Mouse (Mus musculus): Measurements from ENCODE around the gene Pcbp3. TPM values are rescaled to one million over a fixed set of nuclear protein-coding genes. Genes with fewer than 3 reads are reported as not detected.

Pcbp3 gene
- polyA plus RNA-seq, 1 experiment: not detected

- Histone ChIP-seq H3K27ac (ENCODE audit: insufficient read depth, low read depth, low read length) (no peak overlapping the region), H3K4me3 (ENCODE audit: insufficient read depth, low read depth, low read length) (no peak overlapping the region), H3K4me1 (ENCODE audit: control insufficient read depth, insufficient read depth, low read length) (peaks cover 39% of the 10 kb centered on the region)
- 96% methylated on average over 4 of the region's 4 CpGs for WGBS
- TF ChIP-seq POLR2A (IDR thresholded peaks at IDR 0.05; ENCODE audit: insufficient read depth, low read depth, low read length) (no peak), CTCF (IDR thresholded peaks at IDR 0.05; ENCODE audit: insufficient read depth, low read depth, low read length) (no peak)
These were observed 132.8 kb downstream of the Pcbp3 start for GRCm38 (mm10) chr10:76828936-76829335.

DNA sequence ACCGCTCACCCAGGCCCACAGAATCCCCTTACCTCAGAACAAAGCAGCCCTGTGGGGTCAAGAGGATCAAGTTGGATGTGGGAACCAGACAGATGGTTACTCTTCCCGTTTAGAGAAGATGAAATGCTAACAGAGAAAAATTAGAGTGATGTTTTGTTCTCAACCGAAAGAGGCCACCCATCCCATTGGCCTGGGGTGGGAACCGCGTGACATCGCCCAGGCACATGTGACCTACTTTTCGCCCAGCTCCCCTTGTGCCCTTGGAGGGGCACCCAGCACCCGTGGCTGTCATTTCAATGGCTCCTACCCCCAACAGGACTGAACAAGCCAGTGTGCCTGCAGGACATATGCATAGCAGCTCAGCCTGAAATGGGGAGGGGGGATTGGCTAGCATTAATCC, 139.0 kb downstream of the Pcbp3 start:
- WGBS: 79% methylated on average over 8 of the region's 8 CpGs
- Histone ChIP-seq H3K27ac (ENCODE audit: insufficient read depth, low read depth, low read length) (no peak overlapping the region), H3K4me1 (ENCODE audit: control insufficient read depth, insufficient read depth, low read length) (peaks cover 24% of the 10 kb centered on the region), H3K4me3 (ENCODE audit: insufficient read depth, low read depth, low read length) (no peak overlapping the region)
- TF ChIP-seq CTCF (IDR thresholded peaks at IDR 0.05; ENCODE audit: insufficient read depth, low read depth, low read length): no peak
- TF ChIP-seq POLR2A (IDR thresholded peaks at IDR 0.05; ENCODE audit: insufficient read depth, low read depth, low read length): no peak

DNA sequence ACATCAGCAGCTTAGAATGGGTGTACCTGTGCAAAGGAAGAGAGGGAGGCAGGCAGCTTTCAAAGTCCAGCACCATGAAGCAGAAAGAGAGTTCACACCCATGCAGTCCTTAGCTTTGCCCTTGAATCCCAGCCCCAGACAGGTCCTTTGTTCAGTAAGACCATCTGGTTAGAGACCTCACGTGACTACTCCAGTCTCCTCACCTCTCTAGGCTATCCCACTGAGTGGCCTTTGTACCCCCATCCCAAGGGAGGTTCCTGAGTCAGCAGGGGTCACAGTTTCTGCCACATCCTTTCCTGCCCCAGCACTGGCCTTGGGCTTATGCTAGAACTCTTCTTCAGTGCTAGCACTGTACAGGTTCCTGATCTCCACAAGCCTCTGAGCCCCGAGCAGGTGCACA, 142.4 kb downstream of the Pcbp3 start:
- TF ChIP-seq CTCF (IDR thresholded peaks at IDR 0.05; ENCODE audit: insufficient read depth, low read depth, low read length) (no peak), POLR2A (IDR thresholded peaks at IDR 0.05; ENCODE audit: insufficient read depth, low read depth, low read length) (no peak)
- Histone ChIP-seq H3K4me1 (ENCODE audit: control insufficient read depth, insufficient read depth, low read length) (peaks cover 29% of the 10 kb centered on the region), H3K4me3 (ENCODE audit: insufficient read depth, low read depth, low read length) (no peak overlapping the region), H3K27ac (ENCODE audit: insufficient read depth, low read depth, low read length) (no peak overlapping the region)
- 65% methylated on average over 2 of the region's 2 CpGs for WGBS

GRCm38 (mm10) chr10:76818337-76818736, 143.3 kb downstream of the Pcbp3 start:
- Histone ChIP-seq H3K27ac (ENCODE audit: insufficient read depth, low read depth, low read length) (no peak overlapping the region), H3K4me3 (ENCODE audit: insufficient read depth, low read depth, low read length) (no peak overlapping the region), H3K4me1 (ENCODE audit: control insufficient read depth, insufficient read depth, low read length) (peaks cover 29% of the 10 kb centered on the region)
- 90% methylated on average over 2 of the region's 2 CpGs for WGBS
- TF ChIP-seq POLR2A (IDR thresholded peaks at IDR 0.05; ENCODE audit: insufficient read depth, low read depth, low read length) (no peak), CTCF (IDR thresholded peaks at IDR 0.05; ENCODE audit: insufficient read depth, low read depth, low read length) (no peak)

GRCm38 (mm10) chr10:76816930-76817329, 144.8 kb downstream of the Pcbp3 start:
- Histone ChIP-seq H3K4me3 (ENCODE audit: insufficient read depth, low read depth, low read length) (no peak overlapping the region), H3K27ac (ENCODE audit: insufficient read depth, low read depth, low read length) (no peak overlapping the region), H3K4me1 (ENCODE audit: control insufficient read depth, insufficient read depth, low read length) (peaks cover 23% of the 10 kb centered on the region)
- WGBS: 56% methylated on average over 1 of the region's 1 CpGs
- TF ChIP-seq CTCF (IDR thresholded peaks at IDR 0.05; ENCODE audit: insufficient read depth, low read depth, low read length) (no peak), POLR2A (IDR thresholded peaks at IDR 0.05; ENCODE audit: insufficient read depth, low read depth, low read length) (no peak)

DNA sequence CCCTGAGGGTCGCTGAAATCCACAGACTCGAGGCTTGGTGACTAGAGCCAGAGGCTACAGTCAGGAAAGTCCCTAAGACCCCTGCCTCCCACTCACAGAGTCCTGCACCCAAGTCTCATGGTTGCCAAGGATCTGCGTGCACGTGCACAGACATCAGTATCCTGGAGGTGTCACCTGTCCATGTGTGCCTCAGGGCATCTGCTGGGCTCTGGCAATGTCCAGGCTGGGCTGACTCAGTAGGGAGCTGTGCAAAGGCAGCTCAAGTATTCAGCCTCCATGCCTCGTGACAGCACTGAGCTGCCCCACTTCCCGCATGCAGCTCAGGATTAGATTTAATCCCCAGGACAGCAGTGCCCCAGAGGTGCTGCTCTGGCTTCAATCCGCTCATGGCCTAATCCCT, 145.3 kb downstream of the Pcbp3 start:
- H3K4me1 ChIP-seq (ENCODE audit: control insufficient read depth, insufficient read depth, low read length): peaks cover 23% of the 10 kb centered on the region
- TF ChIP-seq CTCF (IDR thresholded peaks at IDR 0.05; ENCODE audit: insufficient read depth, low read depth, low read length) (no peak), POLR2A (IDR thresholded peaks at IDR 0.05; ENCODE audit: insufficient read depth, low read depth, low read length) (no peak)
- peak overlapping the region; percentile 80 for H3K27ac ChIP-seq (ENCODE audit: insufficient read depth, low read depth, low read length)
- no peak overlapping the region for H3K4me3 ChIP-seq (ENCODE audit: insufficient read depth, low read depth, low read length)
- WGBS: 28% methylated on average over 7 of the region's 7 CpGs

GRCm38 (mm10) chr10:76815481-76815880, 146.2 kb downstream of the Pcbp3 start:
- TF ChIP-seq POLR2A (IDR thresholded peaks at IDR 0.05; ENCODE audit: insufficient read depth, low read depth, low read length) (no peak), CTCF (IDR thresholded peaks at IDR 0.05; ENCODE audit: insufficient read depth, low read depth, low read length) (no peak)
- 36% methylated on average over 4 of the region's 4 CpGs for WGBS
- Histone ChIP-seq H3K27ac (ENCODE audit: insufficient read depth, low read depth, low read length) (peak overlapping the region; percentile 23; the same call in 1 of the 2 replicates), H3K4me3 (ENCODE audit: insufficient read depth, low read depth, low read length) (no peak overlapping the region), H3K4me1 (ENCODE audit: control insufficient read depth, insufficient read depth, low read length) (peaks cover 23% of the 10 kb centered on the region)

DNA sequence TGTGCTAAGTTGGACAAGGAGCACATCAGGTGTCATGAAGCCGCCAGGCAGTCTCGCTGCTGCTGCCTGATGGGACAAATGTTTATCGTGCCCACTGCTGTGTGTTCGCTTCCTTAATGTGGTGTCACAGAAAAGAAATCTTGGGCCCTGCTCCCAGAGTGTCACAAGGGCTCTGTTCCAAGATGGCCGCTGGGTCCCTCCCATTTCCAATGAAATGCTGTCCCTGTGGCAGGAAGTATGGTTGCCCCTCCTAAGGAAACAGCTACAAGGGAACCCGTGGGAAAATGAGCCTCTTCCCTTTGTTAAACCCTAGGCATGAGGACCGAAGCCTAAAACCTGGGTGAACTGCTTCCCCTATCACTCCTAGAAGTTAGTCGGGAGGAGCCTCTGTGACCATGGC, 146.9 kb downstream of the Pcbp3 start:
- Histone ChIP-seq H3K4me1 (ENCODE audit: control insufficient read depth, insufficient read depth, low read length) (peaks cover 29% of the 10 kb centered on the region), H3K27ac (ENCODE audit: insufficient read depth, low read depth, low read length) (no peak overlapping the region; the same call in 1 of the 2 replicates), H3K4me3 (ENCODE audit: insufficient read depth, low read depth, low read length) (no peak overlapping the region)
- no peak for TF ChIP-seq POLR2A (IDR thresholded peaks at IDR 0.05; ENCODE audit: insufficient read depth, low read depth, low read length)
- no peak for TF ChIP-seq CTCF (IDR thresholded peaks at IDR 0.05; ENCODE audit: insufficient read depth, low read depth, low read length)
- WGBS: 54% methylated on average over 8 of the region's 8 CpGs

DNA sequence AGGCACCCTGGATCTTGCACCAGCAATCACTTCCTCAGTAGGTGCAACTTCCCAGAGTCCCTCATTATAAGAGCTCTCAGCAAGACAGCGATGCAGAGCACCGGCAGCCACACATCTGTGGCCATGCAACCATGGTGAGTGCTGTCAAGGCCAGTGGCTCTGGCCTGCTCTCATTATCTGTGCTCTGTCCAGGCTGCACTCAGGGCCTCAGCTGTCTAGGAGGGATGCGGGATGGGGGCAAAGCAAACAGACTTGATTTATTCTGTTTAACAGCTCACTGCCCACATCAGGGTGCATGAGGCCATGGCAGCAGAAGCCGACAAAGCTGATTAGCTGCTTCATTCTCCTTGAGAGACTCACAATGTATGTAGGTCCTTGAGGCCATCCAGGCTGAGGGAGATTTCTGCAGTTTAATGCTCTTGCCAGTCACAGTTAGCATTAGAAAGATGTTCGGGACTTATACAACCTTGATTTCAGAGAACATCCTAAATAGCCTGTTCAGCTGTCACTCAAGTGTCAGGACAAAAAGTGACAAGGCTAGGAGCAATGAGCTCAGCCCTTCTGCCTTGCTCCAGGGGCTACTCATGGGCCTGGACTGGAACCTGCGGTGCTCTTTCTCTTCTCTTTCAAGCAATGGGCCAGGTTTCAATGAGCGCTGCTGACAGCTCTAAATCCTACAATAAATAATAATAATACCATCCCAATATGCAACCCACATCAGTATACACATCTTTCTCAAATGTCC, 151.6 kb downstream of the Pcbp3 start:
- Histone ChIP-seq H3K4me3 (ENCODE audit: insufficient read depth, low read depth, low read length) (no peak overlapping the region), H3K27ac (ENCODE audit: insufficient read depth, low read depth, low read length) (peak overlapping the region; percentile 16), H3K4me1 (ENCODE audit: control insufficient read depth, insufficient read depth, low read length) (peaks cover 28% of the 10 kb centered on the region)
- TF ChIP-seq POLR2A (IDR thresholded peaks at IDR 0.05; ENCODE audit: insufficient read depth, low read depth, low read length): no peak
- WGBS: 40% methylated on average over 7 of the region's 7 CpGs
